Mouse (Mus musculus) gastrocnemius, adult 8-10 months (tissue): Measurements from ENCODE around the gene Tfdp2. TPM values are rescaled to one million over a fixed set of nuclear protein-coding genes. Genes with fewer than 3 reads are reported as not detected.

Source experiments
- DNase-seq, 2 experiments: peaks; one replicate each; pipeline ENCODE4 v3.0.0; 2022; ENCODE audit warnings: low spot score in 2 of 2
- total RNA-seq, 4 experiments: library from RNA; stranded (reverse); gene quantifications; 2 replicates each; pipeline ENCODE4 v1.2.4; 2022

Tfdp2 gene
- total RNA-seq, 4 experiments from 2014 or later, result 46.1 to 71.6 (median 48.1) TPM

DNA sequence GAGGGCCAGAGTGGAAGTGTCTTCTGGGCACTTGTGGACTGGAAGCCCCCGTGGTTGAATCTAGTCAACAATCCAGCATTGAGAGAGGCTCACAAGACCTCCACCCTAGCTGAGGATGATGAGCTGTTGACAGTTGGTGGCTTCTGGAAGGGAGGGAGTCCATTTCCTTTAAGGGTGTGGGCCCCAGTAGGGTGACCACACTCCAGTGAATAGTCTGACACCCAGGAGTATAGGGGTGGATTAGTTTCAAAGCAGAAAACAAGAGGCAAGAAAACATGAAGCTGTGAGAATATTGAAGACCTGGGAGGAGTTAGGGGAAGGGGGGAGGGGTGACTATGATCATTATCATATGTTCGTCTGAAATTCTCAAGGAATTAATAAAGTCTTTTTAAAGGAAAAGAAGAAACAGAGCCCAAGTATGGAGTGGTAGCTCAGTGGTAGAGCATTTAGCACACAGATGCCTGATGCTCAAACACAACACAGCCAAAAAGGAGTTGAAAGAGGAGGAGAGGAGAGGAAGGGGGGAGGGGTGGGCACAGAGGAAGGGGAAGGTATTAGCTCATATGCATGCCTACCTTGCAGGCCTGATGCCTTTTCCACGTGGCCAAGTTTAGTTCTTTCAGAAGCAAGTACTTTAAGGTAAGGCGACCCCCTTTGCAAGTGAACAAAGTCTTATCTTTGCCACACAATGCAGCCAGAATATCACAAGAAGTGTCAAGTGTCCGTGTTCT lies 173.7 kb downstream of the Tfdp2 start:
- DNase-seq, result no peak

DNA sequence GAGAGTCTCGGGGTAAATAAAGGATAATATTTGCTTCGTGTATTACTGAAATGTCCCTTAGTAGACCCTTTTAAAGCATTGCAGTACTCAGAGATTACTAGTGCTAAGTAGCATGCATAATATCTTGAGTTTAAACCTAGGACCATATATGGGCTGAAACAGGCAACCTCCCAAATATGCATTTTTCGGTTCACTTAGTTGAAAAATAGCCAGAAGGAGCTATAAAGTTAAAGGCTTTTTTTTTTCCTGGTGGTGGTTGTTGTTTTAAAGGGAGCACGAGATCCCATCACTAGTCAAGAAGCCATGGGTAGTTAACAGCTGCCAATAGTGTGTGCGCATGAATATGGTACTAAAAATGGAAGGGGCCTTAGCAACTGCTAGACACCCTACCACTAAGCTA lies 175.0 kb downstream of the Tfdp2 start:
- no peak for DNase-seq

Other genes with a start within 250 kb of the Tfdp2 start
- 10 to 100 TPM in 3 of 4 experiments, 1 to 10 TPM in 1; 8.4 to 13.6 (median 11.3) TPM for gene Xrn1, start 241.5 kb upstream of the Tfdp2 start, total RNA-seq
- 1 to 10 TPM; 1.0 to 1.7 (median 1.3) TPM for gene Gk5, start 76.9 kb upstream of the Tfdp2 start, total RNA-seq
- gene Atp1b3, start 168.2 kb downstream of the Tfdp2 start, total RNA-seq, result 10 to 100 TPM; 20.9 to 28.8 (median 27.0) TPM